Mouse (Mus musculus) testis, adult 2 months (tissue): ENCODE results near the gene Slc22a23. TPM values are rescaled to one million over a fixed set of nuclear protein-coding genes. Genes with fewer than 3 reads are reported as not detected.

Source experiments
- H3K27ac ChIP-seq: fragments of 200-500 bp; 2 replicates; pipeline ENCODE4 v1.5.1; 2012; ENCODE audit warnings: low read depth, low read length; ENCODE audit not compliant: control insufficient read depth, insufficient read depth
- H3K27me3 ChIP-seq: fragments of 200-500 bp; 2 replicates; pipeline ENCODE4 v1.6.1; 2012; ENCODE audit warnings: mild to moderate bottlenecking, low read length, moderate library complexity; ENCODE audit not compliant: control insufficient read depth, insufficient read depth
- H3K36me3 ChIP-seq: fragments of 200-500 bp; 2 replicates; pipeline ENCODE4 v1.6.1; 2012; ENCODE audit warnings: mild to moderate bottlenecking, low read length; ENCODE audit not compliant: control insufficient read depth, insufficient read depth
- H3K4me1 ChIP-seq: fragments of 200-500 bp; 2 replicates; pipeline ENCODE4 v1.6.1; 2012; ENCODE audit warnings: low read length; ENCODE audit not compliant: control insufficient read depth, insufficient read depth
- H3K4me3 ChIP-seq: fragments of 200-500 bp; 2 replicates; pipeline ENCODE4 v1.5.1; 2012; ENCODE audit warnings: low read depth, mild to moderate bottlenecking, low read length, moderate library complexity, mixed read lengths; ENCODE audit not compliant: control insufficient read depth
- CTCF ChIP-seq: fragments of 200-500 bp; IDR thresholded peaks from 2 replicates; pipeline ENCODE4 v1.5.1; 2012; ENCODE audit warnings: low read depth, mild to moderate bottlenecking, inconsistent platforms, low read length, moderate library complexity; ENCODE audit not compliant: control insufficient read depth, insufficient read depth, insufficient replicate concordance
- POLR2A ChIP-seq: fragments of 200-500 bp; IDR thresholded peaks from 2 replicates; pipeline ENCODE4 v1.6.1; 2012; ENCODE audit warnings: low read depth, mild to moderate bottlenecking, inconsistent platforms, low read length, moderate library complexity; ENCODE audit not compliant: control insufficient read depth
- polyA plus RNA-seq: library from polyadenylated mRNA; depleted of rRNA; stranded (reverse); fragments of >200 nt; gene quantifications from 2 replicates; pipeline ENCODE4 v1.2.3, GENCODE M21; 2012

The Slc22a23 gene
- polyA plus RNA-seq, 1 experiment = 6.8 TPM

- H3K4me1 ChIP-seq = no peaks in the 10 kb centered on the region
- H3K36me3 ChIP-seq = no peaks in the 10 kb centered on the region
- H3K4me3 ChIP-seq = no peak overlapping the region
- no peak overlapping the region for H3K27ac ChIP-seq
- no peaks in the 10 kb centered on the region for H3K27me3 ChIP-seq
- TF ChIP-seq POLR2A (no peak), CTCF (no peak)
These were observed 73.3 kb downstream of the Slc22a23 start for GRCm38 (mm10) chr13:34271665-34272064.

- no peaks in the 10 kb centered on the region for H3K36me3 ChIP-seq
- H3K4me1 ChIP-seq = no peaks in the 10 kb centered on the region
- H3K4me3 ChIP-seq = no peak overlapping the region
- H3K27ac ChIP-seq = no peak overlapping the region
- H3K27me3 ChIP-seq = no peaks in the 10 kb centered on the region
- TF ChIP-seq POLR2A (no peak), CTCF (no peak)
These were observed 73.9 kb downstream of the Slc22a23 start for GRCm38 (mm10) chr13:34270886-34271602.

- no peak overlapping the region for H3K27ac ChIP-seq
- TF ChIP-seq CTCF = no peak
- no peak for TF ChIP-seq POLR2A
- H3K4me3 ChIP-seq = no peak overlapping the region
- H3K4me1 ChIP-seq = no peaks in the 10 kb centered on the region
- no peaks in the 10 kb centered on the region for H3K27me3 ChIP-seq
- H3K36me3 ChIP-seq = no peaks in the 10 kb centered on the region
These were observed 75.5 kb downstream of the Slc22a23 start for GRCm38 (mm10) chr13:34269376-34269991.

DNA sequence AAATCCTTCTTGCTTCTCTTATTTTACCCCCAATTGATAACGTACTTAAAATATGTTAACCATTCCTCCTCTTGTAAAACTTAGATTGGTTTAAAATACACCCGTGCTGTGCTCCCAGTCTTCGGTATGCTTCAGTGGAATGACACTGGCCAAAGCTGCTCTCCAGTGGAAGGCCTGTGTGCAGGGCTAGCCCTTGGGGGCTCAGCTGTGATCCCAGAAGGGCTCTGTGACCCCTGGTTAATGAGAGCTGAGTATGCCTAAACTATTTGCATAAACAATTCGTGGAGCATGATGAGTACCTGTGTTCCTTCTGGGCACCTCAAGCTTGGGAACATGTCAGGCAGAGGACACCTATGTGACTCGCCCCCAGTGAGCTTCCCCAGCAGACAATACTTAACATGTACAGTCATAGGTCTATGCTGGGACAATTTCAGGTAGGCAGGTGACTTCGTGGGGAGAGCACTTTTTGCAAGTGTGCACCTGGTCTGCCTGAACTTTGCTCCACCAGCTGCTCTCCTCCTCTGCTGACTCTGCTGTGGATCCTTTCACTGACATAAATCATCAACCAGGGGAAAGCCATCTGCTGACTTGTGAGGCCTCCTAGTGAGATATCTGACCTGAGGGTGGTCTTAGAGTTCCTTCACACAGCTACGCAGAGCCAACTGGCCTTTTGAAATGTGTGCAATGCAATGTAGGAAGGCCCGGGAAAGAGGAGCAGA lies 77.9 kb downstream of the Slc22a23 start:
- Histone ChIP-seq H3K36me3 (no peaks in the 10 kb centered on the region), H3K27ac (no peak overlapping the region), H3K27me3 (no peaks in the 10 kb centered on the region), H3K4me3 (no peak overlapping the region), H3K4me1 (no peaks in the 10 kb centered on the region)
- no peak for TF ChIP-seq POLR2A
- no peak for TF ChIP-seq CTCF

GRCm38 (mm10) chr13:34266067-34266466 lies 78.9 kb downstream of the Slc22a23 start:
- Histone ChIP-seq H3K27ac (no peak overlapping the region), H3K4me1 (no peaks in the 10 kb centered on the region), H3K4me3 (no peak overlapping the region), H3K27me3 (no peaks in the 10 kb centered on the region), H3K36me3 (no peaks in the 10 kb centered on the region)
- no peak for TF ChIP-seq CTCF
- no peak for TF ChIP-seq POLR2A

- Histone ChIP-seq H3K4me1 (no peaks in the 10 kb centered on the region), H3K27me3 (no peaks in the 10 kb centered on the region), H3K36me3 (no peaks in the 10 kb centered on the region), H3K27ac (no peak overlapping the region), H3K4me3 (no peak overlapping the region)
- no peak for TF ChIP-seq POLR2A
- TF ChIP-seq CTCF = no peak
These were observed 79.4 kb downstream of the Slc22a23 start for GRCm38 (mm10) chr13:34265576-34265975.

DNA sequence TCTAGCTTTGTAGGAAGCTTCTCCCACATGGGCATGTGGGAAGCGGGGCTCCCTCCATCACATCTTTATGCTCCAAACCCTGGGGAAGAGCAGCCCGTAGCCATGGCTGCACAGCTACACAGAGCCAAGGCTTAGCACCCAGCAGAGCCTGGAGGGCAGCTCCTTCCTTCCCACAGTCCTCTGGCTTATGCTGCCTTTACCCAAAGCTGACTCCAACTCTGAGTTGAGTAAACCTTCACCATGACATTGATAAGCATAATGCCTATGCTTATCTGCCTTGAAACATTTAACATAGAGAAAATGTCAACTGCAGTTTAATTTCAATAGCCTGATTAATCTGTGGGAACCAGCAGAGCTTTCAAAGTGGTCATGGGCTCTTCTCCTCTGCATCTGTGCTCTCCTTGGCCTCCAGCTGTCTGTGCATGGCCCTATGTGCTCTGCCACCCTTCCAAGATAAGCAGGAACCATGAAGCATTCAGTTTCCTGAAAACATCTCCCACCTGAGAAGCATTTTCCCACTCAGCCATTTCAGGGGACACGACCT lies 79.9 kb downstream of the Slc22a23 start:
- H3K27ac ChIP-seq = no peak overlapping the region
- H3K4me1 ChIP-seq = no peaks in the 10 kb centered on the region
- no peak for TF ChIP-seq POLR2A
- TF ChIP-seq CTCF = no peak
- no peaks in the 10 kb centered on the region for H3K27me3 ChIP-seq
- H3K4me3 ChIP-seq = no peak overlapping the region
- H3K36me3 ChIP-seq = no peaks in the 10 kb centered on the region
